Mouse (Mus musculus) midbrain, embryonic 14.5 days (tissue): ENCODE results near the gene Card11. TPM values are rescaled to one million over a fixed set of nuclear protein-coding genes. Genes with fewer than 3 reads are reported as not detected.

ENCODE experiments used
- ATAC-seq: fragments of 200-750 bp; cut with Nextera tagmentation; 2 replicates; pipeline ENCODE4 v1.8.0; 2017; ENCODE audit warnings: moderate number of reproducible peaks, moderate library complexity; ENCODE audit not compliant: low FRiP score, low TSS enrichment
- DNase-seq: peaks from one replicate; pipeline ENCODE4 v3.0.0-alpha.2; 2015
- H3K27ac ChIP-seq: fragments of 300-500 bp; sonication (generic); replicated peaks from 2 replicates; pipeline ENCODE4 v1.5.1; 2014; ENCODE audit warnings: mild to moderate bottlenecking, low read depth, low read length, moderate library complexity
- H3K27me3 ChIP-seq: fragments of 300-500 bp; sonication (generic); 2 replicates; pipeline ENCODE4 v1.6.1; 2014; ENCODE audit warnings: low read length, control low read depth, mixed read lengths; ENCODE audit not compliant: control insufficient read depth, insufficient read depth
- H3K36me3 ChIP-seq: fragments of 300-500 bp; sonication (generic); 2 replicates; pipeline ENCODE4 v1.6.1; 2014; ENCODE audit warnings: low read length, control low read depth; ENCODE audit not compliant: control insufficient read depth, insufficient read depth
- H3K4me1 ChIP-seq: fragments of 300-500 bp; sonication (generic); 2 replicates; pipeline ENCODE4 v1.6.1; 2014; ENCODE audit warnings: mild to moderate bottlenecking, antibody characterized with exemption, low read length, control low read depth; ENCODE audit not compliant: control insufficient read depth, insufficient read depth
- H3K4me2 ChIP-seq: fragments of 300-500 bp; sonication (generic); 2 replicates; pipeline ENCODE4 v1.6.1; 2014; ENCODE audit warnings: mild to moderate bottlenecking, low read length, moderate library complexity
- H3K4me3 ChIP-seq: fragments of 300-500 bp; sonication (generic); replicated peaks from 2 replicates; pipeline ENCODE4 v1.5.1; 2014; ENCODE audit warnings: low read depth, low read length
- H3K9ac ChIP-seq: fragments of 300-500 bp; sonication (generic); replicated peaks from 2 replicates; pipeline ENCODE4 v1.6.1; 2014; ENCODE audit warnings: mild to moderate bottlenecking, low read length, moderate library complexity
- H3K9me3 ChIP-seq: fragments of 300-500 bp; sonication (generic); 2 replicates; pipeline ENCODE4 v1.6.1; 2016; ENCODE audit warnings: low read length, control low read depth, mixed read lengths; ENCODE audit not compliant: control insufficient read depth
- WGBS: fragments of 180-500 bp; shearing (Covaris S2); extraction: QIAGEN DNeasy Blood & Tissue Kit; methylation state at CpG from one replicate; pipeline ENCODE4 v1.1.7; 2014; 5-methylcytosine and 5-hydroxymethylcytosine counted together
- polyA plus RNA-seq: library from polyadenylated mRNA; unstranded; fragments of >200 nt; fragmentation: Nextera tagmentation; extraction: Ambion mirVana; gene quantifications from 2 replicates; pipeline ENCODE4 v1.2.1, GENCODE M21; 2014

The Card11 gene
- polyA plus RNA-seq, 1 experiment from 2014 or later, result 0.28 TPM

DNA sequence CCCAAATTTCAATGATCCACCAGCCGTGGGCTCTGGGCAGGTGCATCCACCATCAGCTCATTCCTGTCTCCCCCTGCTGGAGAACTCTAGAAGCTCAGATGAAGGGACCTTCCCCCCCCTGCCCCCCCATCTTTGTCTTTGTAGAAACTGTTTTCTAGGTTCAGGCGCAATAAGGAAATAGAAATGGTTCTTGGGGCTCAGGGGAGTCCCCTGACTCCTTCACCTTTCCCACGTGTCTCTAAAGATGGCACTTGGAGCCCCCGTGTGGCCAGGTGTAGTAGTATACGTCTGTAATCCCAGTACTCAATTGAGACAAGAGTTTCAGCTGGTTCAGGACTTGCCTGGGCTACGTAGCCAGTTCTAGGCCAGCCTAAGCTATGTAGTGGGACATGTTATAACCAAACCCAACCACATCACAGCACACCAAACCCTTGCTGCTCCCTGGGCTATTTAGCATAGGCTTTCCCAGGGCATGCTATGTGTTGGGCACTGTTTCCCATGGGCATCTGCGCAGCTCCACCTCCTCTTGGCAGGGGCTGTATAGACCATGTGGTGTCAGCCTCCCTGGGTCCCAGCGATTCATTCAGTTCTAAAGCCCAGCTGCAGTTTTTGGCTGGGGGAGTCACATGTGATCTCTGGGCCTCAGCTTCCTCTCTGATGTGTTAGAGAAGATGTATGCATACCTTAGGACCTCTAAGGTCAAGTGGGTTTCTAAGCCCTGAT lies 142.8 kb downstream of the Card11 start:
- no peak for DNase-seq
- ATAC-seq, result no peak
- Histone ChIP-seq H3K36me3 (no peaks in the 10 kb centered on the region), H3K9me3 (no peaks in the 10 kb centered on the region), H3K9ac (no peak overlapping the region), H3K4me2 (no peak overlapping the region), H3K4me3 (no peak overlapping the region), H3K27me3 (no peaks in the 10 kb centered on the region), H3K4me1 (no peaks in the 10 kb centered on the region), H3K27ac (no peak overlapping the region)
- 61% methylated on average over 8 of the region's 8 CpGs for WGBS

DNA sequence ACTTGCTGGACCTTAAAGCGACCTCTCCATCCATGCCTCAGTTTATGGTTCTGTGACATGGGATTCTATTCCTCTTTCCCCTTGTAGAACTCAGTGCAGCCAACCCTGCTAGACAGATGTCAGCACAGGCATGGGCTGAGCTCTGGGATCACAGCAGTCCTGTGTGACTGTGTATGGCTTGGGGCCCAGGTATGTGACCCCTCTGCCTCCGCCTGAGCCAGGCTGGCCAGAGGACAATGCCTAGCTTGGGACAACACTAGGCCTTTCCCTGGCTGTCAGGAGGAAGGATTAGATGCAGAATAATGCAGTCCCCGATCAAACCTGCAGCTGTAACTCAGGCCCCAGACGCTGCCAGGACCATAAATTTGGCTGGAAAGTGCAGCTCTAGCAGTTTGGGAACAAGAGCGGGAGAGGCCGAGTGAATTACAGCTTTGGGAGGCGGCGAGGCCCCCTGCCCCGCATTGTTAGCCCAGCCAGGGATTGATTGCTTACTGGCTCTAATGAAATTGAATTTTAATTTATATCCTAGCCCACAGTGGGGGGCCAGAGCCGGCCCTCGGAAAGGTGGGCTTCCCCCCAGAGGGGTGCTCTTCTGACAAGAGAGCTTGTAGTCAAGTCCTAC lies 144.4 kb downstream of the Card11 start:
- ATAC-seq (no peak), DNase-seq (no peak)
- Histone ChIP-seq H3K9ac (no peak overlapping the region), H3K4me2 (no peak overlapping the region), H3K9me3 (peaks cover 4% of the 10 kb centered on the region; the same call in 1 of the 2 replicates), H3K36me3 (no peaks in the 10 kb centered on the region), H3K27ac (no peak overlapping the region), H3K27me3 (no peaks in the 10 kb centered on the region), H3K4me1 (no peaks in the 10 kb centered on the region), H3K4me3 (no peak overlapping the region)
- 52% methylated on average over 11 of the region's 11 CpGs for WGBS

DNA sequence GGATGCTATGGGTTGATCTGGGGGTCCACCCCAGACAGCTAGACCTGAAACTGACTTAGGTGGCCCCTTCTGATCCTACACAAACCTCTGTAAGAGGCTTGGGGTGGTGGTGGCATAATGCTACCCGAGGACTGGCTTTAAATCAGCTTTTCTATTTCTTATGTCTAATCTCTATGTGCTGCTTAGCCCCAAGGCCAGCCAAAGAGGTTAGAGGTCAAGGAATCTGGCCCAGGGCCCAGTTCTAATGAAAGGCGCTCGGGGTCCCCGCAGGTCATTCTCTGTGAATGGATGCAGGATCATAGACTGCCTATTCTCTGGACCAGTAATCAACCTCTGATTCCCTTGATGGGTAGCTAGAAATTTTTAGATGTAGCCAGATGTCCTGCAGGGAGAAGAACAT lies 145.7 kb downstream of the Card11 start:
- Histone ChIP-seq H3K9ac (no peak overlapping the region), H3K27ac (no peak overlapping the region), H3K4me3 (no peak overlapping the region), H3K4me1 (no peaks in the 10 kb centered on the region), H3K27me3 (no peaks in the 10 kb centered on the region), H3K9me3 (peaks cover 7% of the 10 kb centered on the region; the same call in 1 of the 2 replicates), H3K36me3 (no peaks in the 10 kb centered on the region), H3K4me2 (no peak overlapping the region)
- ATAC-seq (no peak), DNase-seq (no peak)
- WGBS, result 69% methylated on average over 4 of the region's 4 CpGs

DNA sequence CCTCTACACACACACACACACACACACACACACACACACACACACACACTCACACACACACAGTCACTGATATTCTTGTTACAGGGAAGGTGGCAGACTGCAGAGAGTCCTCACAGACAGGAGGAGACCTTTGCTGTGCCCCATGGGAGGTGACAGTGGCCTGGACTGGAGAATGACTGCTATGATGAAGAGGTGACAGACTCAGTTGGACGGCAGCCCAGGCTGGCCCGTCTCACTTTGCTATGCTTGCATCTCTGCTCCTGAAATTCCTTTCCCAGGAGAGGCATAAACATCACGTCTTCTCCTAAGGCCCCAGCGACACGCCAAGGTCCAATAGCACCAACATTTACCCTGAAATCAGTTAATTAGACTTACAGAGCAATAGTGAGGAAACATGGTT lies 146.7 kb downstream of the Card11 start:
- DNase-seq (no peak), ATAC-seq (no peak)
- H3K4me2 ChIP-seq, result no peak overlapping the region
- H3K36me3 ChIP-seq, result no peaks in the 10 kb centered on the region
- no peak overlapping the region for H3K4me3 ChIP-seq
- no peaks in the 10 kb centered on the region for H3K27me3 ChIP-seq
- WGBS, result 83% methylated on average over 5 of the region's 5 CpGs
- no peak overlapping the region for H3K9ac ChIP-seq
- no peak overlapping the region for H3K27ac ChIP-seq
- H3K9me3 ChIP-seq, result peaks cover 7% of the 10 kb centered on the region; the same call in 1 of the 2 replicates
- H3K4me1 ChIP-seq, result no peaks in the 10 kb centered on the region

DNA sequence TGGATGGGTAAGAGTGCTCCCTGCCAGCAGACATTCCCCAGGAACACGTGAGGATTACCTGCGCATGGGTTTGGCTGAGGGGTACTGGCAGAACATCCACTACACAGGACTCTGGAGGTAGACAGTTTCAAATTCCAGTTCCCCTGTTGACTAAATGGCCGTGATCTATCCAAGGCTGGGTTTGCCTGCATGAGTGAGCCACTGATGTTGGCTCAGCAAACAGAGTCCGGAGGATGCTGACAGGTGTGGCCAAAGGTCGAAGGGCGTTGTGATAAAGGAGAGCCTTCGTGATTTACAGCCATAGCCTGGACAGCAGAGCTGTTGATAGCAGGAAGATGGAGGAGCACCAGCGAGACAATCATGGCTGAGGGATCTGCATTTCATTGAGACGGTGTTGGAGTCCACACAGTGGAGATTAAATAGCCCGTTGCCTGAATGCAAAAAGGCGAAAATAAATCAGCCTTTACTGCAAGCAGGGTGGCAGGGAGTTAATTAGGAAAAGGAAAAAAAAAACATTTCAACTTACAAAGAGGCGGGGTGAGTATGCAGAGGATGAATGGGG lies 147.9 kb downstream of the Card11 start:
- no peak overlapping the region for H3K4me3 ChIP-seq
- H3K9ac ChIP-seq, result no peak overlapping the region
- H3K27ac ChIP-seq, result no peak overlapping the region
- WGBS, result 86% methylated on average over 12 of the region's 12 CpGs
- H3K9me3 ChIP-seq, result peaks cover 7% of the 10 kb centered on the region; the same call in 1 of the 2 replicates
- H3K4me1 ChIP-seq, result no peaks in the 10 kb centered on the region
- H3K4me2 ChIP-seq, result no peak overlapping the region
- no peaks in the 10 kb centered on the region for H3K27me3 ChIP-seq
- ATAC-seq (no peak), DNase-seq (no peak)
- no peaks in the 10 kb centered on the region for H3K36me3 ChIP-seq

DNA sequence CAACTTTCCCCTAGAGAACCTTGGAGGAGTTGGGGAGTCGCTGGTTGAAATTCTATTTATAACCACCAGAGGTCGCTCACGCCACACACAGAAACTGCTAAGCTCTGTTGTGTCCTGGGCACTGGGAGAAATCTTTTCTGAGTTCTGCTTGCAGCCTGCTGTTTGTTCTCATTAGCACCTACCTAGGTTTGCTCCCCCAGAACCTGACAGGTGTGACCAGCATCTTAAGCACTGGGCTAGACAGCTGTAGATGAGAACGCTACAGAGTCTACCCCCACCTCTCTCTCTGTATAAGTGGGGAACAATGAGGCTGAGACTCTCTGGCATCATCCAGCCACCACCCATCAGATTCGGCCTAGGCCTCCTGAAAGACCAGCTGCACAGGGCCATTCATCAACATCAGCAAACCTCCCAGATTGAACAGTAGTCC lies 153.1 kb downstream of the Card11 start:
- Histone ChIP-seq H3K4me1 (no peaks in the 10 kb centered on the region), H3K36me3 (no peaks in the 10 kb centered on the region), H3K27me3 (no peaks in the 10 kb centered on the region), H3K27ac (0 out of 2 replicates have a peak overlapping the region, but pooled peaks have one; percentile 20), H3K4me2 (no peak overlapping the region), H3K4me3 (no peak overlapping the region), H3K9me3 (peaks cover 7% of the 10 kb centered on the region; the same call in 1 of the 2 replicates), H3K9ac (no peak overlapping the region)
- ATAC-seq (no peak; the same call in 1 of the 2 replicates), DNase-seq (peak; percentile 86)
- WGBS, result 15% methylated on average over 5 of the region's 5 CpGs

DNA sequence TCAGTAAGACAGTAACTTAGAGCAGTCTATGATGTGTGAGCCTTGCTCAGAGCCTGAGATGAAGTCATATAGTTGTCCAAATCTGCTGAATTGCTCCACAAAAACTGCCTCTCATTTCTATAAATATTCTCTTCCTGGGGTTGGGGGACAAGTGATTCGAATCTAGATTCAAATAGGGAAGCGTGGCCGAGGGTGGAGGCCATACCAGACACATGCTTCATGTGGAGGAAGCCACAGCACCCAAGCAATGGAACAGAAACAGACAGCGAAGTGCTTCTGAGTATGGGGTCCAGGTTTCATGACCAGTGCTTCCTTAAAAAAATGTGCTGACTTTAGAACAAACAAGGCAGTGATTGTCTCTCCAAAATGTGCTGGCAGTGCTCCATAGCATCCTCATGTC lies 158.4 kb downstream of the Card11 start:
- Histone ChIP-seq H3K36me3 (no peaks in the 10 kb centered on the region), H3K9ac (no peak overlapping the region), H3K27ac (no peak overlapping the region), H3K4me3 (no peak overlapping the region), H3K4me1 (no peaks in the 10 kb centered on the region), H3K4me2 (no peak overlapping the region), H3K27me3 (no peaks in the 10 kb centered on the region), H3K9me3 (no peaks in the 10 kb centered on the region)
- WGBS, result 83% methylated on average over 4 of the region's 4 CpGs
- DNase-seq, result no peak
- no peak for ATAC-seq

DNA sequence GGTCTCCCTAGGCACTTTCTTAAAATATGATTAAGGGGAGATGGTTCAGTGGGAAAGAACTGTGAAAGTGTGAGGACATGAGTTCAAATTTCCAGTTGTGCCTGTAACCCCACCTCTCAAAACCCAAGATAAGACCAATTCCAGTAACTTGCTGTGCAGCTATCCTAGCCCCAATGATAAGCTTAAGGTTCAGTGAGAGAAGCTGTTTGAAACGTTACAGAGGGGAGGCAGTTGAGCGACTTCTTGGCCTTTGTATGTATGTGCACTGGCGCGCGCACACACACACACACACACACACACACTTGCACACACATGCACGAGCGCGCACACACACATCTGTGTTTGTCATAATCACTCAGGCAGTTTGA lies 169.3 kb downstream of the Card11 start:
- Histone ChIP-seq H3K4me3 (no peak overlapping the region), H3K9ac (no peak overlapping the region), H3K27ac (no peak overlapping the region), H3K4me1 (peaks cover 32% of the 10 kb centered on the region), H3K9me3 (no peaks in the 10 kb centered on the region), H3K36me3 (no peaks in the 10 kb centered on the region), H3K27me3 (no peaks in the 10 kb centered on the region), H3K4me2 (peak overlapping the region; percentile 34)
- ATAC-seq (no peak), DNase-seq (no peak)
- 79% methylated on average over 8 of the region's 8 CpGs for WGBS
